Mouse (Mus musculus): ENCODE results near the gene Nlrx1. TPM values are rescaled to one million over a fixed set of nuclear protein-coding genes. Genes with fewer than 3 reads are reported as not detected.

The Nlrx1 gene
- 4.4 and 5.1 TPM in 2 replicates for polyA plus RNA-seq (2012; rRNA removed)

DNA sequence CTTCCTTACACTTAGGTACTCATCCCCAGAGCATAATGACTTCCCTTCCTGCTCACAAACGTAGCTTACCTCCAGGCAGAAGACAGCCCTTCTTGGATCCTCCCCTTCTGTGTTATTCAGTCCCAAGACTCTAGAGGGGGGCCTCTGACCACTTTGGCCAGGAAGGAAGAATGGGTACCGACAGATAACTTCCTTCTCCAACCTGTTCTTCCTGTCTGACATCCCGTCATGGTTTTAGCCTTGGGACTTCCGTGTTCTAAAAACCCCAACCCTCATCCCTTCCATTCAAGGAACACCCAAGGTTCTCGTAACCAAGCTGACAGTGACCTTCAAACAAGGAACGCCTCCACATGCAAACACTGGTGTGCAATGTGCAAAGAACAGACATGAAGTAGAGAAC lies at the start of gene Nlrx1:
Nlrx1 (minus strand) TSS at position 168 of the 400 bp plus-strand sequence.

DNA sequence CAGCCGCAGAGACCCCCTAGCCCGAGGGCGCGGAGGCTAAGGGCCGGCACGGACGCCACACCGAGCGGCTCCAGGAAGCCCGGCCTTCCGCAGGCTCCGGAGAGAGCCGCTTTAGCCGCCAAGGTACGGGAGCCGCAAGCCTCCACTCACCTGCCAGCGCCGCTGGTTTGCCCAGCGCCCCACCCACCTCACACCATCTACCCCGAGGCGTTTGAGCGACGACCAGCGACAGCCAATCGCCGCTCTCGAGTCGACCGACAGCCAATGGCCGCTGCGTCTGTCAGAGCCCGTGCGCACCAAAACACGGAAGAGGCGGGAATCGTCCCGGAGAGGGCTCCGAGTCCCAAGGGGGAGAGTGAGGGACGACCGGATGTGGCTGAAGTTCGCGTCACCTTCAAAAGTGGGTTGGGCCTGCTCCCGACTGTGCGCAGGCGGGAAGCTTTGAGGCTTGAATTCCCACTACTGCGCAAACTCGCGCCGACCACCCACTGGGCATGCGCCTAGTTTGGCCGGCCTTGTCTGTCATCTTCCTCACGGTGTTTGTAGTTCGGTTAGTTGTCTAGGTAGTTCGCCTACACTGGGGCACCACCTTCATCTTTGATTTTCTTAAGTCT lies 37.2 kb upstream of the Nlrx1 start, which contains the start of gene Hinfp:
Hinfp (minus strand) TSS at position 206 of the 614 bp plus-strand sequence.

DNA sequence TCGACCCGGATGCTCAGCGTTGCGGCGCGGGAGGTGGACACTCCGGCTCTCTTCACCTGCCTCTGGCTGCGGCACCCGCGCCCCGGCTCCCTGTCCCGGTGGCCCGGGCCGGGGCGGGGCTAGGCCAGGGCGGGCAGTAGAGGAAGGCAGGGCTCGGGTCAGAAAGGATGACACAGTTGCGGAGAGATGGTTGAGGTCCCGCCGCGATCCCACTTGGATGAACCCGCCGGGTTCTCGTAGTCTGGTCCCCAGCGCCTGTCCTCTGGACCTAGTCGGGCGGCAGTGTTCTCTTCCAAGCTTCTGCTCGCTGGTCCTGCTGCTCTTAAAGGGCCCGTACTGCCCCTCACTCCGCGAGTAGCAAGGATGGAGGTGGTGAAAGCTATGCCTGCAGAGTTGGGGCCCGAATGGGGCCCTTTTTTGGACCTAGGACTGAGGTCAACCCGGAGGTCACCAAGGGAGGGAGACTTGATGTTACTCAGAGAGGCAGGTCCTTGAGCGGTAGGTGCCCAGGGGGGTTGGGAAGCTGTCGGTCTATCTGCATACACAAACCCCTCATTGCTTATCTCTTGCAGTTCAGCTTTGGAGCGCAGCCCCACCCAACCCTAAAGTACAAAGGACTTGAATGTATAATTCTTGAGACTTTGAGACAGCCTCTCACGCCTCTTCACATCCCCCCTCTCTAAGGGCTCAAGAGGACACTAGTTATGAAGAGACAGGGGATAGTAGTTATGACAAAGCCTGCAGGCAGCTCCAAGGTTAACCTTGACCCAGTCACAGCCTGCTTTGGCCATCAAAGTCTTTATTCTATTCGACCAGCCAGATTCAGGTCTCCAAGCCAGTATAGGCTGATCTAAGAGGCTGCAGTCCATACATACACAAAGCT lies 19.9 kb upstream of the Nlrx1 start, which contains the start of gene Abcg4:
Abcg4 (minus strand) TSS at position 540 of the 883 bp plus-strand sequence.

DNA sequence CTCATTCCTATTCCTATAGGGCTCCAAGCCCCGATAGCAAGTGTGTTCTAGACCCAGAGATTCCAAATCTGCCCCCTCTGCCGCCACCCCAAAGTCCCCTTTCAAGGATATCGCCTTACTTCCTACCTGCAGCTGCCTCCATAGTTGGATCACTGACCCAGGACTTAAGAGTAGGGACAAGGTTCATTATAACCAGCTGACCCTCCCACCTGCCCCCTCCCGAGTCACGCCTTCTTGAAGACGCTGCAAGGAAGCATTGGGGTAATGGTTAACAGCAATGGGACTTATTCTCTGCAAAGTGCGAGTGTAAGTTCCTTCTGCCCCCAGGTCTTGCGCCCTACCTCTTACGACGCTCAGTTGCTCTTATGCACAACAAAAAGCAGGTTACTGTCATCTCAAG lies 17.1 kb downstream of the Nlrx1 start, which contains the start of gene Pdzd3:
Pdzd3 (minus strand) TSS at position 158 of the 400 bp plus-strand sequence.

DNA sequence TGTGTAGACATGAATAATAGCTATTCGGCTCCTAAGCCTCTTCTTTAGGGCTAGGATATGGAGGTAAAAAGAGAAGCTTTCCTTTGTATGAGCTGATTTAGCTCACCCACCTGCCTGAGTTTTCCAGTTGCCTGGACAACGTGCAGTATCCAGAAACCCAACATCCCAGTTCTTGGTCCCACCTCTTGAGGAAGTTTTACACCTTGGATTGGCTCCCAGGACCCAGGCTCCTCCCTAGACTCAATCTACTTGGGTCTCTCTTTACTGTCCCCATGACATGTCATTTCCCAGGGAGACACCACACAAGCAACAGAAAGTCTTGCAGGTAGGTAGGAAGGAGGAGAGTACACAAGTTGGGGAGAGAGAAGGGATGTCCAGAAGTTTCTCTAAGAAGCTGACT lies 28.0 kb downstream of the Nlrx1 start, which contains the start of gene Ccdc153:
Ccdc153 (plus strand) TSS at position 278 of the 400 bp plus-strand sequence.

DNA sequence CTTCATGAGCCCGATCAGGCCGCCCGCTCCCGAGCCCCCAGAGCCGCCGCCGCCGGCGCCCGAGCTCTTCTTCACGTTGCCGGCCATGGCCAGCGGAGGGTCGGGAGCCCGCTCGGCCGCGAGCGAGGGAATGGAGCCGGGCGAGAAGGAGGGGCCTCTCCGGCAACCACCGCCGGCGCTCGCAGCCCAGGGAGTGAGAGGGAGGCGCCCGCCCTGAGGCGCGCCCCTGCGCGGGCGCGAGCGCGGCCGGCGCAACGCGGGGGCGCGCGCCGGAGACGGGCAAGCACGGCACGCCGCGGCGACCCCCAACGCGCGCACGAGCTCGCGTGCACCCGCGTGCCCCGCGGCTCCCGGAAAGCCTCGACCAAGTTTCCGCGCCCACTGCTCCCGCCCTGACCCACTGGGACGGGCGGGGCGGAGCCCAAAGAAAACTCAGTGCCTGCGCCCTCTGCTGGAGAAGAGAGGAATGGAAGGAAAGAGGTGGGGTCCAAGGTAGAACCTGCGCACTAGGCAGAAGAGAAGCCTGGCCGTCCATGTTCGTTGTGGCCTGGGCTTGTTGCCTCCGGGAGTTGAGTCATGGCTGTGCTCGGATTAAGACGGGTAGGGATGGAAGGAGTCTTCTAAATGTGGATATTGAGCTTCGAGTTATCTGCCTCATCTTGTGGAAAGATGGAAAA lies 34.5 kb downstream of the Nlrx1 start, which contains the start of gene Cbl:
Cbl (minus strand) TSS at position 248 of the 677 bp plus-strand sequence.

Other genes starting within 250 kb of the Nlrx1 start
- 21.2 and 22.5 TPM in 2 replicates for gene Thy1, start 225.2 kb downstream of the Nlrx1 start, polyA plus RNA-seq (2012; rRNA removed)
- 2.8 and 5.2 TPM in 2 replicates for gene Usp2, start 201.6 kb downstream of the Nlrx1 start, polyA plus RNA-seq (2012; rRNA removed)
- 0.35 and 0.42 TPM in 2 replicates for gene Mfrp, start 166.9 kb downstream of the Nlrx1 start, polyA plus RNA-seq (2012; rRNA removed)
- gene C1qtnf5, start 161.4 kb downstream of the Nlrx1 start, polyA plus RNA-seq (2012; rRNA removed): 9.8 and 13.4 TPM in 2 replicates
- gene Gm49380, start 155.1 kb downstream of the Nlrx1 start, polyA plus RNA-seq (2012; rRNA removed): 0.03 and 0.43 TPM in 2 replicates
- gene Rnf26, start 155.1 kb downstream of the Nlrx1 start, polyA plus RNA-seq (2012; rRNA removed): 19.0 and 21.9 TPM in 2 replicates
- 38.7 and 43.6 TPM in 2 replicates for gene Mcam, start 134.1 kb downstream of the Nlrx1 start, polyA plus RNA-seq (2012; rRNA removed)
- 2.5 TPM in 2 replicates for gene Cbl, start 34.5 kb downstream of the Nlrx1 start, polyA plus RNA-seq (2012; rRNA removed)
- 0.06 TPM in 1 of 2 replicates, not detected in the other for gene Ccdc153, start 27.9 kb downstream of the Nlrx1 start, polyA plus RNA-seq (2012; rRNA removed)
- not detected in 2 replicates for gene Pdzd3, start 17.1 kb downstream of the Nlrx1 start, polyA plus RNA-seq (2012; rRNA removed)
- gene Abcg4, start 20.0 kb upstream of the Nlrx1 start, polyA plus RNA-seq (2012; rRNA removed): 3.1 and 3.2 TPM in 2 replicates
- gene Hinfp, start 37.1 kb upstream of the Nlrx1 start, polyA plus RNA-seq (2012; rRNA removed): 3.4 and 5.5 TPM in 2 replicates
- 38.4 and 40.7 TPM in 2 replicates for gene C2cd2l, start 51.7 kb upstream of the Nlrx1 start, polyA plus RNA-seq (2012; rRNA removed)
- gene Dpagt1, start 57.4 kb upstream of the Nlrx1 start, polyA plus RNA-seq (2012; rRNA removed): 27.1 and 28.1 TPM in 2 replicates
- 42.8 and 86.6 TPM in 2 replicates for gene H2afx, start 66.1 kb upstream of the Nlrx1 start, polyA plus RNA-seq (2012; rRNA removed)
- 19.0 and 20.5 TPM in 2 replicates for gene Hmbs, start 75.6 kb upstream of the Nlrx1 start, polyA plus RNA-seq (2012; rRNA removed)
- gene Vps11, start 93.1 kb upstream of the Nlrx1 start, polyA plus RNA-seq (2012; rRNA removed): 7.8 and 9.0 TPM in 2 replicates
- 23.7 and 29.7 TPM in 2 replicates for gene Hyou1, start 110.9 kb upstream of the Nlrx1 start, polyA plus RNA-seq (2012; rRNA removed)
- gene Slc37a4, start 128.3 kb upstream of the Nlrx1 start, polyA plus RNA-seq (2012; rRNA removed): 9.2 and 12.1 TPM in 2 replicates
- gene Rps25, start 138.5 kb upstream of the Nlrx1 start, polyA plus RNA-seq (2012; rRNA removed): 17.8 and 26.3 TPM in 2 replicates
- 11.9 and 17.8 TPM in 2 replicates for gene Trappc4, start 139.0 kb upstream of the Nlrx1 start, polyA plus RNA-seq (2012; rRNA removed)
- 6.7 and 13.0 TPM in 2 replicates for gene Ccdc84, start 150.0 kb upstream of the Nlrx1 start, polyA plus RNA-seq (2012; rRNA removed)
- not detected in 2 replicates for gene Foxr1, start 172.5 kb upstream of the Nlrx1 start, polyA plus RNA-seq (2012; rRNA removed)
- gene Upk2, start 186.4 kb upstream of the Nlrx1 start, polyA plus RNA-seq (2012; rRNA removed): 0.19 and 0.81 TPM in 2 replicates
- 23.6 and 25.0 TPM in 2 replicates for gene Bcl9l, start 214.2 kb upstream of the Nlrx1 start, polyA plus RNA-seq (2012; rRNA removed)

Measured in stomach, adult 2 months (tissue).